Mouse (Mus musculus) megakaryocyte, adult 5-6 weeks (primary cell): ENCODE measurements around the gene P2ry13. TPM values are rescaled to one million over a fixed set of nuclear protein-coding genes. Genes with fewer than 3 reads are reported as not detected.

Source experiments
- ATAC-seq: 2 replicates; pipeline ENCODE4 v1.8.0; 2016; ENCODE audit warnings: mild to moderate bottlenecking, inconsistent platforms; ENCODE audit not compliant: poor library complexity, severe bottlenecking
- total RNA-seq, 2 experiments: library from RNA; stranded (forward) in 1 of 2; stranded (reverse) in 1 of 2; fragments of 153-499, 151-499 nt in 1 of 2; fragments of 221-1000, 200-1000 nt in 1 of 2; gene quantifications; 2 replicates each; pipeline versions ENCODE4 v1.2.3 to v1.2.4; 2015 to 2017

P2ry13 gene
- 4.9 and 6.5 TPM in 2 replicates for total RNA-seq (2015)
- total RNA-seq (2017) = 4.3 and 4.6 TPM in 2 replicates

GRCm38 (mm10) chr3:59210727-59211126 is at the start of gene P2ry13:
P2ry13 (minus strand) TSS chr3:59210882.
- ATAC-seq = peak; percentile 59

- no peak for ATAC-seq
These were observed 47.3 kb upstream of the P2ry13 start for GRCm38 (mm10) chr3:59257740-59258664.

- ATAC-seq = no peak
These were observed 39.8 kb upstream of the P2ry13 start for GRCm38 (mm10) chr3:59250454-59250853.

GRCm38 (mm10) chr3:59248031-59248430 is 37.3 kb upstream of the P2ry13 start:
- no peak for ATAC-seq

GRCm38 (mm10) chr3:59243384-59243783 is 32.7 kb upstream of the P2ry13 start:
- ATAC-seq = no peak

- peak; percentile 72 for ATAC-seq
These were observed 24.2 kb upstream of the P2ry13 start for GRCm38 (mm10) chr3:59234878-59235277.

GRCm38 (mm10) chr3:59230912-59231311 is 20.2 kb upstream of the P2ry13 start:
- ATAC-seq = no peak

GRCm38 (mm10) chr3:59228730-59229551 is 18.3 kb upstream of the P2ry13 start:
- ATAC-seq = peak; percentile 85

- ATAC-seq = no peak
These were observed 17.0 kb upstream of the P2ry13 start for GRCm38 (mm10) chr3:59227696-59228095.

GRCm38 (mm10) chr3:59225411-59225810 is 14.7 kb upstream of the P2ry13 start:
- peak; percentile 53 for ATAC-seq

GRCm38 (mm10) chr3:59222303-59222702 is 11.6 kb upstream of the P2ry13 start:
- no peak for ATAC-seq

GRCm38 (mm10) chr3:59219326-59219725 is 8.6 kb upstream of the P2ry13 start:
- ATAC-seq = no peak

- no peak for ATAC-seq
These were observed 6.5 kb upstream of the P2ry13 start for GRCm38 (mm10) chr3:59217211-59217610.

- ATAC-seq = peak; percentile 42
These were observed 1.7 kb upstream of the P2ry13 start for GRCm38 (mm10) chr3:59212404-59212803.

GRCm38 (mm10) chr3:59211784-59212183 is 1.1 kb upstream of the P2ry13 start:
- peak; percentile 57 for ATAC-seq

- no peak for ATAC-seq
These were observed 593 bp downstream of the P2ry13 start for GRCm38 (mm10) chr3:59210089-59210488.

- ATAC-seq = no peak
These were observed 1.8 kb downstream of the P2ry13 start for GRCm38 (mm10) chr3:59208650-59209548.

GRCm38 (mm10) chr3:59205941-59206340 is 4.7 kb downstream of the P2ry13 start:
- ATAC-seq = 0 out of 2 replicates have a peak, but pooled peaks have one; percentile 15

- peak; percentile 58 for ATAC-seq
These were observed 5.8 kb downstream of the P2ry13 start for GRCm38 (mm10) chr3:59204719-59205503.
